25 mouse cellular contexts compared by ENCODE assay signal in the genomic region with DNA sequence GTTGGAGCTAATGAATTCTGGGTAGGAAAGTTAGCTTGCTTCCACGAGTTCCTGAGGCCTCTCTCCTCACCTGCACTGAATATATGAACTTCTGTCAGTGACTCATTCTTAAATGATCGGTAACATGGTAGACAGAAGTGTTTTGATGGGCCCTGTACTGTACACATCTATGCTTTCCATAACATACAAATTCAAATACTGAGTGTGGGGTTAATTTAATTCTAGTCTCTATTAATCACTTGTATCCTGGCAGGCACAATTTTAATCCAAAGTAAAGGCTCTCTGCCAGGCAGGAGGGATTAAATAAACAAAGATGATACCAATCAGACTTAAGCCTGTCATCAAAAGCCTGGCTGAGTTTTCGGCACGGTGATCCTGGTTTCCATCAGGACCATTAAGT.
"Had no signal": no experiment of that assay in that cellular context is flagged by ENCODE, and none has a peak within 500 bp of the region (broad histone marks: within the 10 kb centered on the region; RNA-seq: fewer than 3 reads in every experiment).

No protein-coding gene starts in this region.

- H3K27ac ChIP-seq: heart, adult 2 months; heart, embryonic 13.5 days; heart, embryonic 15.5 days; hindbrain, embryonic 13.5 days; hindbrain, embryonic 15.5 days; hindbrain, postnatal 0 days; kidney, embryonic 15.5 days; limb, embryonic 13.5 days; limb, embryonic 15.5 days; liver, embryonic 12.5 days; liver, embryonic 14.5 days had no signal

- H3K36me3 ChIP-seq: heart, embryonic 13.5 days; heart, embryonic 15.5 days; hindbrain, embryonic 13.5 days; hindbrain, embryonic 15.5 days; kidney, embryonic 15.5 days; limb, embryonic 13.5 days; limb, embryonic 15.5 days; liver, embryonic 12.5 days had no signal

- H3K4me3 ChIP-seq: heart, adult 2 months; heart, embryonic 13.5 days; heart, embryonic 15.5 days; hindbrain, embryonic 13.5 days; hindbrain, embryonic 15.5 days; kidney, embryonic 15.5 days; limb, embryonic 13.5 days; limb, embryonic 15.5 days; liver, embryonic 12.5 days had no signal

- H3K27me3 ChIP-seq: heart, embryonic 13.5 days; heart, embryonic 15.5 days; hindbrain, embryonic 13.5 days; hindbrain, embryonic 15.5 days; kidney, embryonic 15.5 days; limb, embryonic 13.5 days; limb, embryonic 15.5 days; liver, embryonic 12.5 days had no signal

- H3K4me2 ChIP-seq: heart, embryonic 11.5 days; heart, embryonic 13.5 days; heart, embryonic 15.5 days; hindbrain, embryonic 13.5 days; hindbrain, embryonic 15.5 days; kidney, embryonic 15.5 days; limb, embryonic 13.5 days; limb, embryonic 15.5 days; liver, embryonic 12.5 days had no signal

- ATAC-seq: hindbrain, postnatal 0 days; intestine, embryonic 16.5 days; liver, embryonic 12.5 days had no signal

- DNase-seq: gastrocnemius, postnatal 14 days; gastrocnemius, postnatal 36 days; heart, adult 11 months; heart, adult 2 months; heart, postnatal 14 days; heart, postnatal 36 days; kidney, adult 11 months; kidney, adult 2 months; kidney, postnatal 10 days; kidney, postnatal 36 days; layer of hippocampus, adult 9-11 months; layer of hippocampus, postnatal 36 days; left cerebral cortex, postnatal 4 days had no signal

- H3K9ac ChIP-seq: heart, embryonic 13.5 days; heart, embryonic 15.5 days; hindbrain, embryonic 13.5 days; hindbrain, embryonic 15.5 days; kidney, embryonic 15.5 days; limb, embryonic 13.5 days; limb, embryonic 15.5 days; liver, embryonic 12.5 days; liver, embryonic 14.5 days had no signal

- H3K9me3 ChIP-seq: heart, embryonic 13.5 days; heart, embryonic 15.5 days; hindbrain, embryonic 13.5 days; hindbrain, embryonic 15.5 days; kidney, embryonic 15.5 days; limb, embryonic 13.5 days; limb, embryonic 15.5 days had no signal

- H3K4me1 ChIP-seq: heart, embryonic 13.5 days; heart, embryonic 15.5 days; hindbrain, embryonic 15.5 days; limb, embryonic 13.5 days; limb, embryonic 15.5 days; liver, embryonic 12.5 days had no signal
